Mouse (Mus musculus): Measurements from ENCODE around the gene Tlnrd1.

DNA sequence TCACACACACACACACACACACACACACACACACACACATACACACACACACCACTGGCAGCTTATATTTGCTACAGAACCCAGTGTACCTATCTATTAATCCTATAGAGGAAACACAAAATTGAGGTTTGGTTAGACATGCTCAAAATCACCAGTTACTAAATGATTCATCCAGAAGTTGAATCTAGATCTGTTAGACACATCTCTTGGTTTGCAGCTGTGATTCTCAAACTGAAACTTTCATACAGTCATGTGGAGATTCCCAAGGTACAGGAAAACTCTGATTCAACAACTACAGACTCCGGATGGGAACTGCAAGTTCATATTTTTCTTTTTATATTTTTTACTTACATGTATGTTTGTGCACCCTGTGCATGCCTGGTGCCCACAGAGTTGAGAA lies 28.9 kb downstream of the Tlnrd1 start:
- TF ChIP-seq CTCF (IDR thresholded peaks at IDR 0.05; ENCODE audit: extremely low read depth, insufficient read depth, insufficient read length, insufficient replicate concordance) = no peak
- no peak for TF ChIP-seq POLR2A (IDR thresholded peaks at IDR 0.05; ENCODE audit: low read depth, low read length)
